Mouse (Mus musculus): ENCODE measurements around the gene Ap3d1.

Gene Ap3d1

GRCm38 (mm10) chr10:80703643-80704042 lies 38.4 kb downstream of the Ap3d1 start:
- DNase-seq (ENCODE audit: low spot score), result no peak

GRCm38 (mm10) chr10:80702536-80703390 lies 39.3 kb downstream of the Ap3d1 start:
- DNase-seq (ENCODE audit: low spot score), result peak; percentile 97

GRCm38 (mm10) chr10:80701721-80702535 lies 40.1 kb downstream of the Ap3d1 start, which contains the start of the genes Mob3a and Izumo4:
Mob3a (minus strand) TSS chr10:80701977.
Izumo4 (plus strand) TSS chr10:80702184.
- peak; percentile 99 for DNase-seq (ENCODE audit: low spot score)

- DNase-seq (ENCODE audit: low spot score), result no peak
Observed at GRCm38 (mm10) chr10:80700732-80701131, 41.3 kb downstream of the Ap3d1 start.

- DNase-seq (ENCODE audit: low spot score), result no peak
Observed at GRCm38 (mm10) chr10:80700038-80700504, 42.0 kb downstream of the Ap3d1 start.

GRCm38 (mm10) chr10:80698605-80699004 lies 43.5 kb downstream of the Ap3d1 start:
- DNase-seq (ENCODE audit: low spot score), result no peak

GRCm38 (mm10) chr10:80697812-80698211 lies 44.3 kb downstream of the Ap3d1 start:
- DNase-seq (ENCODE audit: low spot score), result no peak

GRCm38 (mm10) chr10:80697393-80697787 lies 44.7 kb downstream of the Ap3d1 start:
- DNase-seq (ENCODE audit: low spot score), result no peak

- no peak for DNase-seq (ENCODE audit: low spot score)
Observed at GRCm38 (mm10) chr10:80696502-80697392, 45.3 kb downstream of the Ap3d1 start.

GRCm38 (mm10) chr10:80695801-80696501 lies 46.1 kb downstream of the Ap3d1 start:
- no peak for DNase-seq (ENCODE audit: low spot score)

GRCm38 (mm10) chr10:80695186-80695585 lies 46.9 kb downstream of the Ap3d1 start:
- DNase-seq (ENCODE audit: low spot score), result peak; percentile 53

GRCm38 (mm10) chr10:80694159-80694938 lies 47.7 kb downstream of the Ap3d1 start:
- DNase-seq (ENCODE audit: low spot score), result no peak

GRCm38 (mm10) chr10:80693401-80694045 lies 48.5 kb downstream of the Ap3d1 start:
- DNase-seq (ENCODE audit: low spot score), result no peak

- DNase-seq (ENCODE audit: low spot score), result no peak
Observed at GRCm38 (mm10) chr10:80692249-80693165, 49.6 kb downstream of the Ap3d1 start.

- DNase-seq (ENCODE audit: low spot score), result peak; percentile 74
Observed at GRCm38 (mm10) chr10:80687850-80688249, 54.2 kb downstream of the Ap3d1 start.

GRCm38 (mm10) chr10:80686617-80687016 lies 55.4 kb downstream of the Ap3d1 start:
- DNase-seq (ENCODE audit: low spot score), result no peak

- no peak for DNase-seq (ENCODE audit: low spot score)
Observed at GRCm38 (mm10) chr10:80684984-80685383, 57.1 kb downstream of the Ap3d1 start.

- peak; percentile 62 for DNase-seq (ENCODE audit: low spot score)
Observed at GRCm38 (mm10) chr10:80684214-80684613, 57.9 kb downstream of the Ap3d1 start.

- no peak for DNase-seq (ENCODE audit: low spot score)
Observed at GRCm38 (mm10) chr10:80683647-80684046, 58.4 kb downstream of the Ap3d1 start.
